Mouse (Mus musculus) olfactory bulb, adult 2 months (tissue): Measurements from ENCODE around the gene Lpin3.

Source experiments
- CTCF ChIP-seq: fragments of 200-500 bp; IDR thresholded peaks from 2 replicates; pipeline ENCODE4 v1.5.1; 2012; ENCODE audit warnings: low read depth, mild to moderate bottlenecking, low read length, moderate library complexity; ENCODE audit not compliant: insufficient read depth
- POLR2A ChIP-seq: fragments of 200-500 bp; IDR thresholded peaks from 2 replicates; pipeline ENCODE4 v1.6.1; 2012; ENCODE audit warnings: mild to moderate bottlenecking, low read depth, low read length, moderate library complexity; ENCODE audit not compliant: insufficient read depth

GRCm38 (mm10) chr2:160871310-160871709 lies 9.2 kb upstream of the Lpin3 start:
- no peak for TF ChIP-seq POLR2A
- TF ChIP-seq CTCF = no peak
